Mouse (Mus musculus): ENCODE measurements around the gene Mapkapk3.

Mapkapk3 gene

GRCm38 (mm10) chr9:107288105-107288650 is 1.5 kb downstream of the Mapkapk3 start:
- no peak for DNase-seq

GRCm38 (mm10) chr9:107287294-107287693 is 2.4 kb downstream of the Mapkapk3 start:
- DNase-seq = no peak

GRCm38 (mm10) chr9:107285009-107285408 is 4.7 kb downstream of the Mapkapk3 start:
- peak; percentile 35 to 45 for DNase-seq

- DNase-seq = no peak
Measured at GRCm38 (mm10) chr9:107282951-107283350, 6.7 kb downstream of the Mapkapk3 start.

GRCm38 (mm10) chr9:107281241-107281987 is 8.3 kb downstream of the Mapkapk3 start:
- DNase-seq = no peak

- DNase-seq = peak; percentile 18 to 34
Measured at GRCm38 (mm10) chr9:107280322-107281027, 9.2 kb downstream of the Mapkapk3 start.

- peak; percentile 30 to 48 for DNase-seq
Measured at GRCm38 (mm10) chr9:107279378-107280321, 10.0 kb downstream of the Mapkapk3 start.

GRCm38 (mm10) chr9:107278527-107279377 is 10.9 kb downstream of the Mapkapk3 start:
- no peak for DNase-seq

- no peak for DNase-seq
Measured at GRCm38 (mm10) chr9:107278126-107278525, 11.6 kb downstream of the Mapkapk3 start.

GRCm38 (mm10) chr9:107277603-107278002 is 12.1 kb downstream of the Mapkapk3 start:
- DNase-seq = no peak

- DNase-seq = no peak
Measured at GRCm38 (mm10) chr9:107275710-107276109, 14.0 kb downstream of the Mapkapk3 start.

- no peak for DNase-seq
Measured at GRCm38 (mm10) chr9:107274751-107275150, 14.9 kb downstream of the Mapkapk3 start.

- DNase-seq = no peak
Measured at GRCm38 (mm10) chr9:107273184-107273583, 16.5 kb downstream of the Mapkapk3 start.

- DNase-seq = no peak
Measured at GRCm38 (mm10) chr9:107272284-107272683, 17.4 kb downstream of the Mapkapk3 start.

GRCm38 (mm10) chr9:107271177-107271938 is 18.3 kb downstream of the Mapkapk3 start:
- no peak for DNase-seq

- no peak for DNase-seq
Measured at GRCm38 (mm10) chr9:107269772-107270171, 19.9 kb downstream of the Mapkapk3 start.

- DNase-seq = no peak
Measured at GRCm38 (mm10) chr9:107267721-107268402, 21.8 kb downstream of the Mapkapk3 start.

- no peak for DNase-seq
Measured at GRCm38 (mm10) chr9:107267028-107267427, 22.6 kb downstream of the Mapkapk3 start.

- DNase-seq = no peak
Measured at GRCm38 (mm10) chr9:107264731-107265130, 24.9 kb downstream of the Mapkapk3 start.

GRCm38 (mm10) chr9:107263912-107264311 is 25.8 kb downstream of the Mapkapk3 start:
- DNase-seq = no peak

All from thymus, postnatal 36 days (tissue).